In the genomic region with DNA sequence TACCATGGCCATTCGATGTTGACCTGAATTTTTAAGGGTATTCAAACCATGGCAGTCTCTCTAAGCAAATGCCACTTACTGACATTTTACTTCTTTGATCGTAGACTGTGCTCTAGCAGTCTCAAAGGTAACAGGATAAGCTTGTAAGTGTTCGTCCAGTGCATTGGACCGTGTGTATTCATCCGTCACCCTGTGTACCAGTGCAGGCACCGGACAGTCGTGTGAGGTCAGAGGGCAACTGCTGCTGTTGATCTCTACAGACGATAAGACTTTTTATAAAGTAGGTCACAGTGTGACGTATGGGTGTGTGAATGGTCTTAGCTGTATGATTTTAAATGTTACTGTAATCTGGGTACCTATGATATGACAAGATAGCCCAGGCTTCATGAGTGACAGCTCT, we compare ENCODE assay signal across 17 mouse cellular contexts.
"Had no signal": no experiment of that assay in that cellular context is flagged by ENCODE, and none has a peak within 500 bp of the region (broad histone marks: within the 10 kb centered on the region; RNA-seq: fewer than 3 reads in every experiment).

No protein-coding gene starts in this region.

- H3K27ac ChIP-seq: hindbrain, embryonic 15.5 days; layer of hippocampus, adult 2 months; liver, embryonic 14.5 days; stomach, postnatal 0 days had no signal

- ATAC-seq: intestine, postnatal 0 days had no signal

- H3K9me3 ChIP-seq: hindbrain, embryonic 15.5 days had no signal

- H3K4me2 ChIP-seq: hindbrain, embryonic 15.5 days; midbrain, embryonic 11.5 days had no signal

- H3K36me3 ChIP-seq: hindbrain, embryonic 15.5 days had no signal

- DNase-seq: layer of hippocampus, adult 9-11 months; lung, adult 2 months; lung, postnatal 14 days; lung, postnatal 4 days; midbrain, embryonic 14.5 days; right cerebral cortex, adult 18-20 months; right cerebral cortex, postnatal 14 days; right cerebral cortex, postnatal 4 days; thymus, adult 2 months; thymus, postnatal 14 days; thymus, postnatal 4 days had no signal

- H3K9ac ChIP-seq: hindbrain, embryonic 15.5 days; liver, embryonic 14.5 days had no signal

- H3K4me1 ChIP-seq: hindbrain, embryonic 15.5 days had no signal

- H3K27me3 ChIP-seq: hindbrain, embryonic 15.5 days had no signal

- H3K4me3 ChIP-seq: hindbrain, embryonic 15.5 days; layer of hippocampus, adult 2 months had no signal
